Mouse (Mus musculus): ENCODE data around the gene Prr12. TPM values are rescaled to one million over a fixed set of nuclear protein-coding genes. Genes with fewer than 3 reads are reported as not detected.

Prr12 gene
- polyA plus RNA-seq, 1 experiment from 2014 or later = 5.6 TPM

DNA sequence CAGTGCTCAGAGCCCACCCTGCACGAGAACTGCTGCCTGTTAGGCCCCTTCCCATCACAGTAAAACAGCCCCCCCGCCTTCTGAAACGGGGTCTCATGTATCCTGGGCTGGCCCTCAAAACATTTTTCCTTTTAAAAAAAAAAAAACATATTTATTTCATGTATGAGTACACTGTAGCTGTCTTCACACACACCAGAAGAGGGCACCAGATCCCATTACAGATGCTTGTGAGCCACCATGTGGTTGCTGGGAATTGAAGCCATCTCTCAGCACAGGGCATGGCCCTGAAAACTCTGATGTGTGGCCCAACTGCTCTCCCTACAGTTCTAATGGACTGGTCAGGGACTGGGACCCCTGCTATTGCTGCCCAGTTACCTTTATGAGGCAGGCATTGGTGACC, 74.4 kb downstream of the Prr12 start:
- H3K27ac ChIP-seq (ENCODE audit: low read length) = no peak overlapping the region

More for the DNA sequence above, 74.4 kb downstream of the Prr12 start:
- WGBS = 90% methylated on average over 3 of the region's 3 CpGs
- Histone ChIP-seq H3K27me3 (ENCODE audit: control insufficient read depth, insufficient read depth, low read length) (no peaks in the 10 kb centered on the region), H3K4me2 (ENCODE audit: low read depth, low read length) (no peak overlapping the region), H3K4me3 (ENCODE audit: low read length) (no peak overlapping the region), H3K4me1 (ENCODE audit: control insufficient read depth, insufficient read depth, low read length) (peaks cover 2% of the 10 kb centered on the region; the same call in 1 of the 2 replicates), H3K36me3 (ENCODE audit: control insufficient read depth, insufficient read depth) (peaks cover 56% of the 10 kb centered on the region), H3K9me3 (replicated peaks; ENCODE audit: control insufficient read depth, low read length) (no peaks in the 10 kb centered on the region), H3K9ac (ENCODE audit: low read length) (no peak overlapping the region)
- no peak for ATAC-seq (replicated peaks; ENCODE audit: extremely low read depth, insufficient read depth, low FRiP score)

Small RNAs within 50 kb of the gene (microRNA-seq; reads per million reads assigned to microRNA genes)
- not detected for gene Mir7054

Other genes with a start within 250 kb of the Prr12 start
- 79.2 and 81.5 TPM in 2 replicates for gene Nup62, start 236.8 kb downstream of the Prr12 start, polyA plus RNA-seq (2015; fragmentation: Nextera tagmentation; extraction: Ambion mirVana)
- gene Il4i1, start 236.5 kb downstream of the Prr12 start, polyA plus RNA-seq (2015; fragmentation: Nextera tagmentation; extraction: Ambion mirVana) = 2.4 and 4.6 TPM in 2 replicates
- gene Atf5, start 236.2 kb downstream of the Prr12 start, polyA plus RNA-seq (2015; fragmentation: Nextera tagmentation; extraction: Ambion mirVana) = 2.3 and 2.4 TPM in 2 replicates
- gene Akt1s1, start 203.9 kb downstream of the Prr12 start, polyA plus RNA-seq (2015; fragmentation: Nextera tagmentation; extraction: Ambion mirVana) = 103 and 104 TPM in 2 replicates
- gene Tbc1d17, start 203.8 kb downstream of the Prr12 start, polyA plus RNA-seq (2015; fragmentation: Nextera tagmentation; extraction: Ambion mirVana) = 60.5 and 62.3 TPM in 2 replicates
- gene Pnkp, start 195.7 kb downstream of the Prr12 start, polyA plus RNA-seq (2015; fragmentation: Nextera tagmentation; extraction: Ambion mirVana) = 27.7 and 28.0 TPM in 2 replicates
- gene Ptov1, start 183.1 kb downstream of the Prr12 start, polyA plus RNA-seq (2015; fragmentation: Nextera tagmentation; extraction: Ambion mirVana) = 210 and 269 TPM in 2 replicates
- 89.4 and 96.0 TPM in 2 replicates for gene Med25, start 160.2 kb downstream of the Prr12 start, polyA plus RNA-seq (2015; fragmentation: Nextera tagmentation; extraction: Ambion mirVana)
- 15.3 and 16.0 TPM in 2 replicates for gene Fuz, start 156.8 kb downstream of the Prr12 start, polyA plus RNA-seq (2015; fragmentation: Nextera tagmentation; extraction: Ambion mirVana)
- gene Ap2a1, start 123.4 kb downstream of the Prr12 start, polyA plus RNA-seq (2015; fragmentation: Nextera tagmentation; extraction: Ambion mirVana) = 51.8 and 52.0 TPM in 2 replicates
- gene Tsks, start 109.7 kb downstream of the Prr12 start, polyA plus RNA-seq (2015; fragmentation: Nextera tagmentation; extraction: Ambion mirVana) = 0.12 and 0.40 TPM in 2 replicates
- 7.6 and 8.9 TPM in 2 replicates for gene Cpt1c, start 78.0 kb downstream of the Prr12 start, polyA plus RNA-seq (2015; fragmentation: Nextera tagmentation; extraction: Ambion mirVana)
- 355 and 387 TPM in 2 replicates for gene Prmt1, start 66.3 kb downstream of the Prr12 start, polyA plus RNA-seq (2015; fragmentation: Nextera tagmentation; extraction: Ambion mirVana)
- 71.4 and 73.6 TPM in 2 replicates for gene Irf3, start 55.2 kb downstream of the Prr12 start, polyA plus RNA-seq (2015; fragmentation: Nextera tagmentation; extraction: Ambion mirVana)
- 32.2 and 33.3 TPM in 2 replicates for gene Bcl2l12, start 54.2 kb downstream of the Prr12 start, polyA plus RNA-seq (2015; fragmentation: Nextera tagmentation; extraction: Ambion mirVana)
- 22.7 and 26.4 TPM in 2 replicates for gene Scaf1, start 36.5 kb downstream of the Prr12 start, polyA plus RNA-seq (2015; fragmentation: Nextera tagmentation; extraction: Ambion mirVana)
- 74.8 and 85.0 TPM in 2 replicates for gene Rras, start 34.9 kb downstream of the Prr12 start, polyA plus RNA-seq (2015; fragmentation: Nextera tagmentation; extraction: Ambion mirVana)
- gene Nosip, start 9.5 kb upstream of the Prr12 start, polyA plus RNA-seq (2015; fragmentation: Nextera tagmentation; extraction: Ambion mirVana) = 53.8 and 55.9 TPM in 2 replicates
- 12.9 and 16.6 TPM in 2 replicates for gene Prrg2, start 9.8 kb upstream of the Prr12 start, polyA plus RNA-seq (2015; fragmentation: Nextera tagmentation; extraction: Ambion mirVana)
- 207 and 214 TPM in 2 replicates for gene Rcn3, start 39.3 kb upstream of the Prr12 start, polyA plus RNA-seq (2015; fragmentation: Nextera tagmentation; extraction: Ambion mirVana)
- 56.8 and 58.2 TPM in 2 replicates for gene Fcgrt, start 51.0 kb upstream of the Prr12 start, polyA plus RNA-seq (2015; fragmentation: Nextera tagmentation; extraction: Ambion mirVana)
- 809 and 812 TPM in 2 replicates for gene Rps11, start 71.6 kb upstream of the Prr12 start, polyA plus RNA-seq (2015; fragmentation: Nextera tagmentation; extraction: Ambion mirVana)
- 684 and 727 TPM in 2 replicates for gene Rpl13a, start 75.9 kb upstream of the Prr12 start, polyA plus RNA-seq (2015; fragmentation: Nextera tagmentation; extraction: Ambion mirVana)
- 0.34 TPM in 1 of 2 replicates, not detected in the other for gene Gm45713, start 83.3 kb upstream of the Prr12 start, polyA plus RNA-seq (2015; fragmentation: Nextera tagmentation; extraction: Ambion mirVana)
- 2.3 and 2.8 TPM in 2 replicates for gene Flt3l, start 83.6 kb upstream of the Prr12 start, polyA plus RNA-seq (2015; fragmentation: Nextera tagmentation; extraction: Ambion mirVana)
- 76.8 and 82.5 TPM in 2 replicates for gene Pih1d1, start 101.4 kb upstream of the Prr12 start, polyA plus RNA-seq (2015; fragmentation: Nextera tagmentation; extraction: Ambion mirVana)
- 33.9 and 38.2 TPM in 2 replicates for gene Aldh16a1, start 101.7 kb upstream of the Prr12 start, polyA plus RNA-seq (2015; fragmentation: Nextera tagmentation; extraction: Ambion mirVana)
- 3.6 and 4.7 TPM in 2 replicates for gene Slc17a7, start 111.1 kb upstream of the Prr12 start, polyA plus RNA-seq (2015; fragmentation: Nextera tagmentation; extraction: Ambion mirVana)
- gene Gfy, start 126.7 kb upstream of the Prr12 start, polyA plus RNA-seq (2015; fragmentation: Nextera tagmentation; extraction: Ambion mirVana) = not detected in 2 replicates
- gene Pth2, start 128.1 kb upstream of the Prr12 start, polyA plus RNA-seq (2015; fragmentation: Nextera tagmentation; extraction: Ambion mirVana) = 0.42 TPM in 1 of 2 replicates, not detected in the other
- 0.58 and 0.75 TPM in 2 replicates for gene Ccdc155, start 152.0 kb upstream of the Prr12 start, polyA plus RNA-seq (2015; fragmentation: Nextera tagmentation; extraction: Ambion mirVana)
- 1.2 and 1.4 TPM in 2 replicates for gene Dkkl1, start 159.3 kb upstream of the Prr12 start, polyA plus RNA-seq (2015; fragmentation: Nextera tagmentation; extraction: Ambion mirVana)
- gene Tead2, start 162.9 kb upstream of the Prr12 start, polyA plus RNA-seq (2015; fragmentation: Nextera tagmentation; extraction: Ambion mirVana) = 88.0 and 92.4 TPM in 2 replicates
- gene Cd37, start 186.2 kb upstream of the Prr12 start, polyA plus RNA-seq (2015; fragmentation: Nextera tagmentation; extraction: Ambion mirVana) = 5.0 and 9.2 TPM in 2 replicates
- 0.09 TPM in 1 of 2 replicates, not detected in the other for gene Slc6a16, start 188.2 kb upstream of the Prr12 start, polyA plus RNA-seq (2015; fragmentation: Nextera tagmentation; extraction: Ambion mirVana)
- gene Slc6a21, start 224.6 kb upstream of the Prr12 start, polyA plus RNA-seq (2015; fragmentation: Nextera tagmentation; extraction: Ambion mirVana) = not detected in 2 replicates

All from heart, embryonic 16.5 days (tissue).